ENCODE assay signal across 9 mouse cellular contexts in the genomic region with DNA sequence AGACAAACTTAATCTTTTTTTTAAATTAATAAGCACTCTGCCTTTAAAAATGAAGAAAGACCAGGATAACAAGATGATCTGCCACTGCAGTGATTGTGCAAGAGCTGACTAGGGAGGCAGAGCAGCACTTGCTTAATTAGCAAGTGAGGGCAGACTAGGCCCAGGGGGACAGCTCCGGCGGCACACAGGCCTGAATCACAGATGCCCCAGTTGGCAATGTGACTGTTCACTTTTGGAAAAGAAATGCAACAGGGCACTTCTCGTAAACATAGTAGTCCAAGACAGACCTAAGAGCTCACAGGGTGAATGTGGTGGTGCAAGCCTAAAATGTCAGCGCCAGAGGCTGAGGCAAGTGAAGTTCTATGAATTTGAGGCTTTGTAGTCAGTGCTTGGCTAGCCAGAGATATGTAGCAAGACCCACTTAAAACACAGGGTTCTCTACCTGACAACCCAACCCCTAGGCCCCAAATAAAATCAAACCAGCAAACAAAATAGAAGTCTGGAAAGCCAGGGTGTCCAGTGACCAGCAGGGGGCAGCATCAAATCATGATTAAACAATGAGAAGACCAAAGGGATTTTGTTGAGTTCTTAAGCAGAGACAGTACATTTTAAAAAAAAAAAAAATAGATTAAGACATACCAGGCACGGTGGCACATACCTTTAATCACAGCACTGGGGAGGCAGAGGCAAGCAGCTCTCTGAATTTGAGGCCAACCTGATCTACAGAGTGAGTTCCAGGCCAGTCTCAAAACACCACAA. TPM values are rescaled to one million over a fixed set of nuclear protein-coding genes. Genes with fewer than 3 reads are reported as not detected.
DNase-seq lines count a peak whose midpoint lies in the region; TF ChIP-seq lines count a peak whose summit lies in the region.
"Had no signal": no experiment of that assay in that cellular context is flagged by ENCODE, and none has a peak within 500 bp of the region (broad histone marks: within the 10 kb centered on the region; RNA-seq: fewer than 3 reads in every experiment).

No protein-coding gene starts in this region.

- WGBS in liver, adult 2 months: 36% methylated on average over 5 of the region's 5 CpGs

- peak; percentile 86 for DNase-seq in layer of hippocampus, adult 11-12 months (ENCODE audit: low spot score)
- DNase-seq in layer of hippocampus, adult 9-10 months (ENCODE audit: low spot score): no peak
- DNase-seq in adrenal gland, adult 2 months: peak; percentile 76
- peak; percentile 88 for DNase-seq in embryo, embryonic 11 days
- peak; percentile 76 to 83 for DNase-seq in heart, postnatal 36 days
- peak; percentile 76 for DNase-seq in liver, adult 2 months (ENCODE audit: extremely low read depth, low read depth, low spot score)
- DNase-seq in retina, adult 2 months (ENCODE audit: low read depth, low spot score): peak; percentile 60
- peak; percentile 91 for DNase-seq in thymus, postnatal 4 days

- H3K79me2 ChIP-seq in liver, adult 2 months (ENCODE audit: control insufficient read depth, insufficient read depth, low read length): no peaks in the 10 kb centered on the region

- H3K9ac ChIP-seq in liver, adult 2 months (ENCODE audit: low read depth, low read length): 0 out of 2 replicates have a peak overlapping the region, but pooled peaks have one; percentile 8

- no peak for TF ChIP-seq POLR2A in liver, adult 2 months (IDR thresholded peaks at IDR 0.05; ENCODE audit: extremely low read depth, insufficient read depth, low read length)

- no peak overlapping the region for H3K4me3 ChIP-seq in liver, adult 2 months (ENCODE audit: insufficient read depth, low read depth, low read length)

- no peaks in the 10 kb centered on the region for H3K27me3 ChIP-seq in liver, adult 2 months (ENCODE audit: control insufficient read depth, insufficient read depth, low read length)

- TF ChIP-seq CTCF in liver, adult 2 months (IDR thresholded peaks at IDR 0.05; ENCODE audit: low read depth, low read length): peak; percentile 43; the same call in 1 of the 2 replicates

- peak overlapping the region; percentile 28; the same call in 1 of the 2 replicates for H3K27ac ChIP-seq in liver, adult 2 months (replicated peaks; ENCODE audit: insufficient read depth, low read depth, low read length)

- peaks cover 17% of the 10 kb centered on the region for H3K36me3 ChIP-seq in liver, adult 2 months (ENCODE audit: control insufficient read depth, insufficient read depth, low read length)

- intact Hi-C loops in heart, postnatal 36 days (cut with DNase I): loop anchor here (1.0 kb wide), 1 partner anchor 266 kb away; no protein-coding TSS in a partner anchor

- H3K4me1 ChIP-seq in liver, adult 2 months (ENCODE audit: control insufficient read depth, insufficient read depth, low read length): peaks cover 9% of the 10 kb centered on the region

RNA-seq across cellular contexts. Expression of a gene that starts 5.6 kb away (rescaled TPM):
- 1 to 10 TPM; 5.7 to 7.0 TPM for total RNA-seq in adrenal gland, adult 2 months (2021)
- polyA plus RNA-seq in adrenal gland, adult 2 months (2012; rRNA removed): 6.8 and 7.3 TPM in 2 replicates
- total RNA-seq in heart, postnatal 36 days (2021): not detected
- not detected in 2 replicates for total RNA-seq in liver, adult 2 months (2014; rRNA removed)
- polyA plus RNA-seq in liver, adult 2 months (2012; rRNA removed): 0.05 TPM in 1 of 2 replicates, not detected in the other

RNA-seq across cellular contexts. Expression of a gene that starts 6.0 kb away (rescaled TPM):
- 1 to 10 TPM; 2.2 to 6.2 TPM for total RNA-seq in adrenal gland, adult 2 months (2021)
- 1.2 and 1.3 TPM in 2 replicates for polyA plus RNA-seq in adrenal gland, adult 2 months (2012; rRNA removed)
- total RNA-seq in heart, postnatal 36 days (2021): 1 to 10 TPM; 4.0 to 4.9 TPM
- 0.07 and 0.09 TPM in 2 replicates for total RNA-seq in liver, adult 2 months (2014; rRNA removed)
- 0.06 and 0.07 TPM in 2 replicates for polyA plus RNA-seq in liver, adult 2 months (2012; rRNA removed)

RNA-seq across cellular contexts. Expression of a gene that starts 7.3 kb away (rescaled TPM):
- total RNA-seq in adrenal gland, adult 2 months (2021): 100 to 1,000 TPM; 178 to 191 TPM
- polyA plus RNA-seq in adrenal gland, adult 2 months (2012; rRNA removed): 373 and 386 TPM in 2 replicates
- total RNA-seq in heart, postnatal 36 days (2021): 10 to 100 TPM; 22.0 to 25.2 TPM
- total RNA-seq in liver, adult 2 months (2014; rRNA removed): 27.7 and 30.5 TPM in 2 replicates
- polyA plus RNA-seq in liver, adult 2 months (2012; rRNA removed): 131 and 137 TPM in 2 replicates

RNA-seq across cellular contexts. Expression of a gene that starts 15.0 kb away (rescaled TPM):
- 10 to 100 TPM in 1 of 2 experiments, not detected in 1; 11.6 TPM for total RNA-seq in adrenal gland, adult 2 months (2021)
- not detected in 2 replicates for polyA plus RNA-seq in adrenal gland, adult 2 months (2012; rRNA removed)
- total RNA-seq in heart, postnatal 36 days (2021): not detected
- total RNA-seq in liver, adult 2 months (2014; rRNA removed): 6.1 and 8.2 TPM in 2 replicates
- polyA plus RNA-seq in liver, adult 2 months (2012; rRNA removed): 1.7 TPM in 1 of 2 replicates, not detected in the other
- polyA plus RNA-seq: stomach, embryonic 16.5 days had no signal

RNA-seq across cellular contexts. Expression of a gene that starts 24.7 kb away (rescaled TPM):
- 10 to 100 TPM; 56.3 to 57.4 TPM for total RNA-seq in adrenal gland, adult 2 months (2021)
- polyA plus RNA-seq in adrenal gland, adult 2 months (2012; rRNA removed): 8.4 and 10.0 TPM in 2 replicates
- total RNA-seq in heart, postnatal 36 days (2021): 10 to 100 TPM; 44.6 to 49.8 TPM
- 19.5 and 19.6 TPM in 2 replicates for total RNA-seq in liver, adult 2 months (2014; rRNA removed)
- polyA plus RNA-seq in liver, adult 2 months (2012; rRNA removed): 11.2 and 11.6 TPM in 2 replicates
